Mouse (Mus musculus) cerebellum, adult 11 months (tissue): ENCODE data around the gene Zap70.

ENCODE experiments used
- DNase-seq: peaks from one replicate; pipeline ENCODE4 v3.0.0; 2022

Zap70 gene

DNA sequence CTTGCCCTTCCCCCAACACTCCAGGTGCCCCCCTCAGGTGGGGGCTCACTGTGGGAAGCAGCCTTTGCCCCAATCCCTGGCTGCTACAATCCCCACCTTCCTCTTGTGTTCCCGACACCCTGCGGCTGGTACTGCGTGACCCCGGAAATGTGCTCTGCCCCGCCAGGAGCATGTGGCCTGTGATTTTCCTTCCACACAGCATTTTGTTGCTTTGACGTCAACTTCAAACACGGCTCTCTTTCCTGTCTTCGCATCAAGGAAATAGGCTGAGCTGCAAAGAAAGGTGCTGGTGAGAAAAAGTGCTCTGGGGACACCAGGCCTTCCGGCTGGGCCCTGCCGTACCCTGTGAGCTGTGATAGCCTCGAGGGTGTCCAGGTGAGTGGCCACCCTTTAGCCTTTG, at the start of gene Zap70:
Gene Zap70 (plus strand): TSS at position 231 of the 400 bp plus-strand sequence.
- DNase-seq = no peak

- no peak for DNase-seq
Observed at GRCm38 (mm10) chr1:36714311-36714710, 47.3 kb upstream of the Zap70 start, which contains the start of gene Actr1b. Actr1b (minus strand) TSS chr1:36714422.

GRCm38 (mm10) chr1:36718786-36719185, 42.8 kb upstream of the Zap70 start:
- DNase-seq = no peak

GRCm38 (mm10) chr1:36723146-36724056, 38.2 kb upstream of the Zap70 start:
- DNase-seq = no peak

GRCm38 (mm10) chr1:36724057-36724431, 37.6 kb upstream of the Zap70 start:
- no peak for DNase-seq

GRCm38 (mm10) chr1:36737300-36737699, 24.3 kb upstream of the Zap70 start:
- peak; percentile 70 for DNase-seq

DNA sequence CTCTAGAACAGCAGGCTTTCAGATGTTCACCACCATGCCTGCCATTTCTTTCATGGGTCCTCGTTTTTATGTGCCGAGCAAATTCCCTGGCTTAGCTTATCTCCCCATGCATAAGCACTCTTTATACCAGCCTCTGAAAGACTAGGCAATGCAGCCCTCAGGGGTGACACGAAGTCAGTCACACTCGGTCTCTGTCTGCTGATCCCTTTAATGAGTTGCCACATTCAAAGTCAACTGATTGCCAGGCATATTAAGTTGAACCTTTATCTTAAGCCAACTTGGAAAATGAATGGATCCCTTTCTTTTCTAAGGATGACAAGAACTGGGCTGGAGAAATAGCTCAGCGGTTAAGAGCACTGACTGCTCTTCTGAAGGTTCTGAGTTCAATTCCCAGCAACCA, 22.4 kb upstream of the Zap70 start:
- DNase-seq = no peak

GRCm38 (mm10) chr1:36743046-36743445, 18.6 kb upstream of the Zap70 start:
- DNase-seq = no peak

DNA sequence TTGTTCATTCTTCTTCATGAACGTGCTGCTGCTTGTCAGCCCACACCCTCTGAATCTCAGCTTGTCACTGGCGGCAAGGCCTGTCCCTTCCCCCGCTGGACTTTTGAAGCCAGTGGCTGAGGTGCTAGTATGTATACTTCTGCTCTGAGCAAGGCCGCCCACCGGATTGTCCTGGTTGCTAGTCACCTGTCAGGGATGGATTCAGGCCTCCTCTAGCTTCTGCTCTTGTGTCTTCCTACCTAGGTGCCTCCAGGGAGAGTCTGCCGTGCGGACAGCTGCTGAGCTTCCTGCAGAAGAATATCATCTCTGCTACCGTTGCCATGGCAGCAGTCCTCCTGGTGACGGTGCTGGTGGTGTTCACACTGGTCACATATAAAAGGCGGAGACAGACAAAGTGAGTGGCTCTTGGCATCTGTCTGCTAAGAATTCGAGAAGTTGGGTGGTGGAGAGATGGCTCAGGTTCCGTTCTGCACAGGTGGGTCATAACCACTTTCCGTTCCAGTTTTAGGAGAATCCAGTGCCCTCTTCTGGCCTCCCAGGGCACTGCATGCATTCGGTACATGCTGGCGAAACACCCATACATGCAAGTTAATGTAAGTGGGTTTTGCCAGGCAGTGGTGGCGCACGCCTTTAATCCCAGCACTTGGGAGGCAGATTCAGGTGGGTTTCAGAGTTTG, 17.2 kb upstream of the Zap70 start:
- DNase-seq = peak; percentile 73

GRCm38 (mm10) chr1:36745661-36746060, 15.9 kb upstream of the Zap70 start:
- DNase-seq = no peak

DNA sequence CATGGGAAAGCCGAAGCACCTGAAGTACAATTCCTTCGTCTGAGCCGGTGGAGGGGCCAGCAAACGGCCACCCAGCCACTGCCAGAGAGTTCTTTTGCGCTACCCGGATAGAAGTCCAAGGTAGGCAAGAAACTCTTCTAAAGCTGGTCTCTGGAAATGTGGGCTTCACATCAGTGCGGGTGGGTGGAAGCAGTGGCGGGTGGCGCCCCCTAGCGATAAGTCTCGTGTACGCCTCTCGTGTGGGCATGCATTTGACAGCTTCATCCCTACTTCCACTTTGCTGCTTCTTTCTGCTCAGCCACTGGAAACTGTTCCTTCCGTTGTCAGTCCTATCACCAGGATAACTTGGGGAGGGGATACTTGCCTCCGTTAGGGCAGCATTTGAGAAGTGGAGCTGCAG, 15.1 kb upstream of the Zap70 start:
- DNase-seq = peak; percentile 12

GRCm38 (mm10) chr1:36753932-36754675, 7.5 kb upstream of the Zap70 start:
- no peak for DNase-seq

GRCm38 (mm10) chr1:36758553-36758952, 3.0 kb upstream of the Zap70 start:
- DNase-seq = no peak

DNA sequence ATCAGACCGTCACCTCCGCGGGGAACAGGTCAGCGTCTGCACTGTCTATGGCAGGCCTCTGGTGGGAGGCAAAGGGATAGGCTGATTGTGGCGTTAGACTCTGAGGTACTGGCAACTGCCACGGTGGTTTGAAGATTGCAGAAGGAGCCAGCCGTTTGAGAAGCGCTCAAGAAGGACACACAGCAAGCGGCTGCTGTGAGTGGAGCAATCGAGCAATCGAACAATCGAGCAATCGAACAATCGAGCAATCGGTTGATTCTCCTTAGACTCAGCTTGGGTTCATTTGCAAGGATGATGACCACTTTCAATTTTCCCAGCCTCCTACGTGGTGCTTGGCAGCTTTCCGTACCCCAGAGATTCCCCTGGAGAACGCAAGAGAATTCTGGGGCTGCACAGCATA, 2.5 kb upstream of the Zap70 start:
- DNase-seq = no peak

DNA sequence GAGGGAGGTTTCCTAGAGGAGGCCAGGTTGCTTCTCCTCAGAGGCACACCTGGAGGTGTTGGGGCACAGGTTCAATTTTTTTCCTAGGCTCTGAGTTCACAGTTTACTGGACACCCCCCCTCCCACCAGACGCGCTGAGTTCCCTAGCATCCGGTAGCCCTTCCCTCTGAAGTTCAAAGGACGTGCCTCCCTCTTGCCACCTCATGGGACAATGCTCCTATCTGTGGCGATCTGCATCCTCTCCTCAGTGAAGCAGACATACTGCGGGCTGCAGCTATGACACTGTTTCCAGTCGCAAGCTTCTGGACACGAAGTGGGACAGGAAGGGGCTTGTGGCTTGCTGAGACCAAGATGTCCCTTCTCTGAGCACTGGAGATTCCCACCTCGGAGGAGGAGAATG, 1.2 kb upstream of the Zap70 start:
- DNase-seq = no peak

DNA sequence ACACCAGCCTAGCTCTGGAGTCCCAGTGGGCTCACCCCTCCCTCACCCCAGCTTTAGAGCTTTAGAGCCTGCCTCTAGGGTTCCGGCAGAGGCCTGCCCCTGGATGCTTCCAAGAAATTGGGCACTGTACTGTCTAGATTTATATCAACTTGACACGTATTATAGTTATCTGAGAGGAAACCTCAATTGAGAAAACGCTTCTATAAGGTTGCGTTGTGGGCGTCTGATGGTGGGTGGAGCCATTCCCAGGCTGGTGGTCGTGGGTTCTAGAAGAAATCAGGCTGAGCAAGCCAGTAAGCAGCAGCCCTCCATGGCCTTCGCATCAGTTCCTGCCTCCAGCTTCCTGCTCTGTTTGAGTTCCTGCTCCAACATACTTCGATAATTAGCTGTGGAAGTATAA, 537 bp upstream of the Zap70 start:
- no peak for DNase-seq

- DNase-seq = no peak
Observed at GRCm38 (mm10) chr1:36766431-36767205, 5.0 kb downstream of the Zap70 start.

DNA sequence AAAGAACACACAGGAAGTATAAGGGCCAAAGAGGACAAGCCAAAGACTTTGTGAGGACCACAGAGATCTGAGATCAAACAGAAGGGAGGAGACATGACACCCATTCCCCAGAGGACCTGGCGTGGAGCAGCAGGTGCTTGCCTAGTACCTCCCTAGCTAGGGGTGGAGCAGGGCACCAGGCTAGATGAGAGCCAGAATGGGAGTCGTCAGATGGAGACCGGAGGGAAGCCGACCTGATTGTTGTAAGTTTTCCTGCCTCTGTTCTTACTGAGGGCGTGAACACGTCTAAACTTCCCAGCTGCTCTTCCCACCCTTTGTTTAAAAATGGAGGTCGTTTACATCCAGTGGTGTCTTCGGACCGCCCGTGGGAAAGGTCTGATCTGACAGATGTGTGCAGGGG, 5.7 kb downstream of the Zap70 start:
- no peak for DNase-seq

DNA sequence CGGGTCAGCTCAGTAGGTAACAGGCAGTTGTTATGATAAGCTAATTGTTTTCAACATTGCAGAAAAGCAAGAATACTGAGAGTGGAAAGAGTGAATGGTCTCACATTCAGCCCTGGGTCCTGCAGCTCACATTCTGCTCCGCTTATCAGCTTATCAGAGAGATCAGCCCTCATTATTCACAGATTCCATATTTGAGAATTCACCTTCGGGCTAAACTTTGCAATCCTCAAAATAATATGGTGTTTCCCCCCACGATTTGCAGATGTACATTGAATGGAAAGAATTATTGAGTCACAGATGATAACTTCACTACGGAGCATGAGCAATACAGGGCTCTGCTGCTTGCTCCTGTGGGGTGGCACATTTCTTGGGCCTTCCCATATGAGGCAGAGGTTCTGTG, 7.2 kb downstream of the Zap70 start:
- no peak for DNase-seq

DNA sequence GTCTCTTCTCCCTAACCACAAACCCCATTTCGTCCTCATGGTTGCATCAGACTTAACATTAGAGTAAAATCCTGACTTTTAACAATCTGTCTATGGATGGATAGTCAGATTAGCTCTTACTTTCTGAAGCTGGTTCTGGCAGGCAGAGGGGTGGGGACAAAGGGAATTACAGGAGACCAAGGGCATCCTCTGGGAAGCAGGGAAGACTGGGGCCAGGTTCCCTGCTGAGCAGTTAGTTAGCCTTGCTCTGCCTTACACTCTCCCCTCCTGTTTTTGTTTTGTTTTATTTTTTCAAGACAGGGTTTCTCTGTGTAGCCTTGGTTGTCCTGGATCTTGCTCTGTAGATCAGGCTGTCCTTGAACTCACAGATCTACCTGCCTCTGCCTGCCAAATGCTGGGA, 8.4 kb downstream of the Zap70 start:
- DNase-seq = no peak

GRCm38 (mm10) chr1:36770998-36771397, 9.4 kb downstream of the Zap70 start:
- no peak for DNase-seq

DNA sequence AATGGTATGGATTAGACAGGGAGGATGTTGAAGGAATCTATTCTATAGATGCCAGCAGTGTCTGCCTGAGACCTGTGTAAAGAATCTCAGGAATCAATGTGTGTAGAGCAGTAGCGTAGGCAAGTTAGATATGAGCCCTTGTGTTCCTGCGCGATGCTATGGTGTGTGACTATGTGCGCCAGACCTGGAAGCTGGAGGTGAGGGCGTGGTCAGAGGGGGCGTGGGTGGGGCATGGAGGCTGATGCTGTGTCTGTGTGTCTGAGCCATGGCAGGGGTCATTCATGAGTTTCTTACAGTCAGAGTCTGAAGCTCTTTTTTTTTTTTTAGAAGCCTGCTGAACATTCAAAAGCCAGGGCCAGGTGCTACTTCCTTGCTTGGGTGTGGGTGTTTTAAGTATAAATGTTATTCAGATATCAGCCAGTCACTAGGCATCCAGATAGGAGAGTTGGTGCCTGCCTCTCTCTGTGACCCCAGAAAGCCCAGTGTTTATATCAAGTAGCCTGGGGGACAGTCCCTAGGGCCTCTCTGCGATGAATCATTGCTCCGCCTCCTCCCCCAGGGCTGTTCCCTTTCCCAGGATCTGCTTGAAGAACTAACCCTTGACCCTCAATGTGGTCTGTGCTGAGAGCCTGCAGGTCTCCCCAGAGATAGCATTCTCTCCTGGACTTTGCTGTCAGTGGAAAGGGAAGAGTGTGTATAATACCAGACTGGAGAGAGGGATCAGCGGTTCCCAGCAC, 10.8 kb downstream of the Zap70 start:
- DNase-seq = no peak
